Mouse (Mus musculus): ENCODE data around the gene Zbtb45. TPM values are rescaled to one million over a fixed set of nuclear protein-coding genes. Genes with fewer than 3 reads are reported as not detected.

The Zbtb45 gene
- polyA plus RNA-seq, 1 experiment from 2014 or later, result 43.0 TPM

- peak; percentile 41 for ATAC-seq
- under 1% methylated on average over 26 of the region's 29 CpGs for WGBS
- no peaks in the 10 kb centered on the region for H3K27me3 ChIP-seq (replicated peaks; ENCODE audit: control insufficient read depth, insufficient read depth, low read length)
- H3K4me3 ChIP-seq (replicated peaks; ENCODE audit: low read length), result peak overlapping the region; percentile 70
- H3K4me1 ChIP-seq (replicated peaks; ENCODE audit: control insufficient read depth, insufficient read depth, low read length), result peaks cover 19% of the 10 kb centered on the region
- H3K36me3 ChIP-seq (ENCODE audit: control insufficient read depth, insufficient read depth), result peaks cover 19% of the 10 kb centered on the region
- H3K9me3 ChIP-seq (ENCODE audit: control insufficient read depth, low read length), result no peaks in the 10 kb centered on the region
- peak overlapping the region; percentile 82 for H3K4me2 ChIP-seq (ENCODE audit: low read length)
- peak overlapping the region; percentile 85 for H3K9ac ChIP-seq (replicated peaks; ENCODE audit: low read depth, low read length)
- H3K27ac ChIP-seq (ENCODE audit: low read length), result peak overlapping the region; percentile 76
Observed at GRCm38 (mm10) chr7:12966104-12966845, 43.6 kb downstream of the Zbtb45 start.

- H3K4me2 ChIP-seq (ENCODE audit: low read length), result peak within 1 kb of the TSS; percentile 82
- ATAC-seq, result peak; percentile 92
- H3K27ac ChIP-seq (ENCODE audit: low read length), result peak within 1 kb of the TSS; percentile 76
- H3K4me3 ChIP-seq (replicated peaks; ENCODE audit: low read length), result peak within 1 kb of the TSS; percentile 70
- peaks cover 24% of the 10 kb centered on the region for H3K4me1 ChIP-seq (replicated peaks; ENCODE audit: control insufficient read depth, insufficient read depth, low read length)
- WGBS, result 0% methylated on average over 23 of the region's 23 CpGs
- no peaks in the 10 kb centered on the region for H3K27me3 ChIP-seq (replicated peaks; ENCODE audit: control insufficient read depth, insufficient read depth, low read length)
- peak within 1 kb of the TSS; percentile 85 for H3K9ac ChIP-seq (replicated peaks; ENCODE audit: low read depth, low read length)
- H3K36me3 ChIP-seq (ENCODE audit: control insufficient read depth, insufficient read depth), result peaks cover 13% of the 10 kb centered on the region
- no peaks in the 10 kb centered on the region for H3K9me3 ChIP-seq (ENCODE audit: control insufficient read depth, low read length)
Observed at GRCm38 (mm10) chr7:12965678-12966091, 44.1 kb downstream of the Zbtb45 start, which contains the start of gene Zfp324. Gene Zfp324 (plus strand): TSS chr7:12965838.

- WGBS, result 1% methylated on average over 29 of the region's 29 CpGs
- Histone ChIP-seq H3K4me1 (replicated peaks; ENCODE audit: control insufficient read depth, insufficient read depth, low read length) (peaks cover 15% of the 10 kb centered on the region), H3K9ac (replicated peaks; ENCODE audit: low read depth, low read length) (peak overlapping the region; percentile 69), H3K9me3 (ENCODE audit: control insufficient read depth, low read length) (no peaks in the 10 kb centered on the region), H3K36me3 (ENCODE audit: control insufficient read depth, insufficient read depth) (no peaks in the 10 kb centered on the region), H3K4me3 (replicated peaks; ENCODE audit: low read length) (peak overlapping the region; percentile 57), H3K27me3 (replicated peaks; ENCODE audit: control insufficient read depth, insufficient read depth, low read length) (no peaks in the 10 kb centered on the region), H3K4me2 (ENCODE audit: low read length) (peak overlapping the region; percentile 61), H3K27ac (ENCODE audit: low read length) (peak overlapping the region; percentile 92)
- peak; percentile 85 for ATAC-seq
Observed at GRCm38 (mm10) chr7:12961511-12962141, 48.2 kb downstream of the Zbtb45 start.

- Histone ChIP-seq H3K27ac (ENCODE audit: low read length) (no peak overlapping the region), H3K9me3 (ENCODE audit: control insufficient read depth, low read length) (no peaks in the 10 kb centered on the region), H3K27me3 (replicated peaks; ENCODE audit: control insufficient read depth, insufficient read depth, low read length) (no peaks in the 10 kb centered on the region), H3K4me1 (replicated peaks; ENCODE audit: control insufficient read depth, insufficient read depth, low read length) (peaks cover 6% of the 10 kb centered on the region), H3K4me3 (replicated peaks; ENCODE audit: low read length) (no peak overlapping the region), H3K4me2 (ENCODE audit: low read length) (no peak overlapping the region), H3K36me3 (ENCODE audit: control insufficient read depth, insufficient read depth) (no peaks in the 10 kb centered on the region), H3K9ac (replicated peaks; ENCODE audit: low read depth, low read length) (no peak overlapping the region)
- 16% methylated on average over 4 of the region's 4 CpGs for WGBS
- no peak for ATAC-seq
Observed at GRCm38 (mm10) chr7:12959718-12960117, 50.1 kb downstream of the Zbtb45 start.

GRCm38 (mm10) chr7:12958948-12959347 is 50.9 kb downstream of the Zbtb45 start:
- Histone ChIP-seq H3K27me3 (replicated peaks; ENCODE audit: control insufficient read depth, insufficient read depth, low read length) (no peaks in the 10 kb centered on the region), H3K27ac (ENCODE audit: low read length) (no peak overlapping the region), H3K9ac (replicated peaks; ENCODE audit: low read depth, low read length) (no peak overlapping the region), H3K36me3 (ENCODE audit: control insufficient read depth, insufficient read depth) (no peaks in the 10 kb centered on the region), H3K4me3 (replicated peaks; ENCODE audit: low read length) (no peak overlapping the region), H3K4me2 (ENCODE audit: low read length) (no peak overlapping the region), H3K4me1 (replicated peaks; ENCODE audit: control insufficient read depth, insufficient read depth, low read length) (peaks cover 5% of the 10 kb centered on the region), H3K9me3 (ENCODE audit: control insufficient read depth, low read length) (no peaks in the 10 kb centered on the region)
- no peak for ATAC-seq
- 86% methylated on average over 4 of the region's 4 CpGs for WGBS

GRCm38 (mm10) chr7:12957511-12957910 is 52.3 kb downstream of the Zbtb45 start:
- H3K9me3 ChIP-seq (ENCODE audit: control insufficient read depth, low read length), result no peaks in the 10 kb centered on the region
- H3K27ac ChIP-seq (ENCODE audit: low read length), result no peak overlapping the region
- H3K9ac ChIP-seq (replicated peaks; ENCODE audit: low read depth, low read length), result no peak overlapping the region
- no peaks in the 10 kb centered on the region for H3K27me3 ChIP-seq (replicated peaks; ENCODE audit: control insufficient read depth, insufficient read depth, low read length)
- no peak overlapping the region for H3K4me3 ChIP-seq (replicated peaks; ENCODE audit: low read length)
- no peak overlapping the region for H3K4me2 ChIP-seq (ENCODE audit: low read length)
- WGBS, result 70% methylated on average over 5 of the region's 5 CpGs
- H3K4me1 ChIP-seq (replicated peaks; ENCODE audit: control insufficient read depth, insufficient read depth, low read length), result peaks cover 5% of the 10 kb centered on the region
- ATAC-seq, result no peak
- H3K36me3 ChIP-seq (ENCODE audit: control insufficient read depth, insufficient read depth), result no peaks in the 10 kb centered on the region

GRCm38 (mm10) chr7:12954896-12955295 is 54.9 kb downstream of the Zbtb45 start:
- ATAC-seq, result no peak
- Histone ChIP-seq H3K36me3 (ENCODE audit: control insufficient read depth, insufficient read depth) (no peaks in the 10 kb centered on the region), H3K4me2 (ENCODE audit: low read length) (no peak overlapping the region), H3K27me3 (replicated peaks; ENCODE audit: control insufficient read depth, insufficient read depth, low read length) (no peaks in the 10 kb centered on the region), H3K27ac (ENCODE audit: low read length) (no peak overlapping the region), H3K4me1 (replicated peaks; ENCODE audit: control insufficient read depth, insufficient read depth, low read length) (peaks cover 4% of the 10 kb centered on the region), H3K9ac (replicated peaks; ENCODE audit: low read depth, low read length) (no peak overlapping the region), H3K9me3 (ENCODE audit: control insufficient read depth, low read length) (no peaks in the 10 kb centered on the region), H3K4me3 (replicated peaks; ENCODE audit: low read length) (no peak overlapping the region)
- 46% methylated on average over 3 of the region's 3 CpGs for WGBS

Other genes starting within 250 kb of the Zbtb45 start
- gene Zscan18, start 206.4 kb downstream of the Zbtb45 start, polyA plus RNA-seq (2015; fragmentation: Nextera tagmentation; extraction: Ambion mirVana), result 27.9 and 30.9 TPM in 2 replicates
- 27.5 and 32.1 TPM in 2 replicates for gene Zfp329, start 191.2 kb downstream of the Zbtb45 start, polyA plus RNA-seq (2015; fragmentation: Nextera tagmentation; extraction: Ambion mirVana)
- gene Zfp110, start 175.3 kb downstream of the Zbtb45 start, polyA plus RNA-seq (2015; fragmentation: Nextera tagmentation; extraction: Ambion mirVana), result 42.0 and 43.0 TPM in 2 replicates
- 9.0 and 10.2 TPM in 2 replicates for gene Zfp128, start 128.9 kb downstream of the Zbtb45 start, polyA plus RNA-seq (2015; fragmentation: Nextera tagmentation; extraction: Ambion mirVana)
- gene Zscan22, start 112.2 kb downstream of the Zbtb45 start, polyA plus RNA-seq (2015; fragmentation: Nextera tagmentation; extraction: Ambion mirVana), result 13.8 and 15.0 TPM in 2 replicates
- 660 and 678 TPM in 2 replicates for gene Rps5, start 87.7 kb downstream of the Zbtb45 start, polyA plus RNA-seq (2015; fragmentation: Nextera tagmentation; extraction: Ambion mirVana)
- gene Rnf225, start 82.6 kb downstream of the Zbtb45 start, polyA plus RNA-seq (2015; fragmentation: Nextera tagmentation; extraction: Ambion mirVana), result 0.65 and 0.67 TPM in 2 replicates
- 16.8 and 17.4 TPM in 2 replicates for gene Zfp324, start 44.2 kb downstream of the Zbtb45 start, polyA plus RNA-seq (2015; fragmentation: Nextera tagmentation; extraction: Ambion mirVana)
- 11.8 and 13.0 TPM in 2 replicates for gene Zfp446, start 32.2 kb downstream of the Zbtb45 start, polyA plus RNA-seq (2015; fragmentation: Nextera tagmentation; extraction: Ambion mirVana)
- 0.21 and 0.75 TPM in 2 replicates for gene Slc27a5, start 11.8 kb downstream of the Zbtb45 start, polyA plus RNA-seq (2015; fragmentation: Nextera tagmentation; extraction: Ambion mirVana)
- 230 and 237 TPM in 2 replicates for gene Trim28, start 10.9 kb downstream of the Zbtb45 start, polyA plus RNA-seq (2015; fragmentation: Nextera tagmentation; extraction: Ambion mirVana)
- gene Chmp2a, start 24.8 kb upstream of the Zbtb45 start, polyA plus RNA-seq (2015; fragmentation: Nextera tagmentation; extraction: Ambion mirVana), result 170 and 175 TPM in 2 replicates
- gene Ube2m, start 28.2 kb upstream of the Zbtb45 start, polyA plus RNA-seq (2015; fragmentation: Nextera tagmentation; extraction: Ambion mirVana), result 66.8 and 67.7 TPM in 2 replicates
- 6.7 and 10.6 TPM in 2 replicates for gene Mzf1, start 44.7 kb upstream of the Zbtb45 start, polyA plus RNA-seq (2015; fragmentation: Nextera tagmentation; extraction: Ambion mirVana)
- 0.04 TPM in 2 replicates for gene Vmn1r85, start 85.1 kb upstream of the Zbtb45 start, polyA plus RNA-seq (2015; fragmentation: Nextera tagmentation; extraction: Ambion mirVana)
- gene Vmn1r86, start 109.9 kb upstream of the Zbtb45 start, polyA plus RNA-seq (2015; fragmentation: Nextera tagmentation; extraction: Ambion mirVana), result not detected in 2 replicates
- gene Vmn1r87, start 130.1 kb upstream of the Zbtb45 start, polyA plus RNA-seq (2015; fragmentation: Nextera tagmentation; extraction: Ambion mirVana), result not detected in 2 replicates
- gene Vmn1r88, start 149.5 kb upstream of the Zbtb45 start, polyA plus RNA-seq (2015; fragmentation: Nextera tagmentation; extraction: Ambion mirVana), result not detected in 2 replicates
- not detected in 2 replicates for gene Vmn1r89, start 203.0 kb upstream of the Zbtb45 start, polyA plus RNA-seq (2015; fragmentation: Nextera tagmentation; extraction: Ambion mirVana)